Mouse (Mus musculus) midbrain, postnatal 0 days (tissue): ENCODE data around the gene Kpna7. TPM values are rescaled to one million over a fixed set of nuclear protein-coding genes. Genes with fewer than 3 reads are reported as not detected.
"Not testable (repeated sequence)": the region's sequence is repeated elsewhere in the genome, so short reads cannot be mapped to it uniquely, and the experiment has no call there.

ENCODE experiments used
- ATAC-seq: fragments of 200-750 bp; cut with Nextera tagmentation; 2 replicates; pipeline ENCODE4 v1.8.0; 2017; ENCODE audit warnings: moderate number of reproducible peaks, mild to moderate bottlenecking, moderate TSS enrichment, moderate library complexity; ENCODE audit not compliant: low FRiP score
- DNase-seq: peaks from one replicate; pipeline ENCODE4 v3.0.0-alpha.2; 2015; ENCODE audit warnings: low spot score
- H3K27ac ChIP-seq: fragments of 300-500 bp; sonication (generic); 2 replicates; pipeline ENCODE4 v1.5.1; 2014; ENCODE audit warnings: low read depth, mild to moderate bottlenecking, low read length, mixed read lengths
- H3K27me3 ChIP-seq: fragments of 300-500 bp; sonication (generic); 2 replicates; pipeline ENCODE4 v1.6.1; 2014; ENCODE audit warnings: low read length, control low read depth, mixed read lengths; ENCODE audit not compliant: insufficient read depth
- H3K36me3 ChIP-seq: fragments of 300-500 bp; sonication (generic); 2 replicates; pipeline ENCODE4 v1.6.1; 2014; ENCODE audit warnings: low read length, control low read depth, mixed read lengths; ENCODE audit not compliant: insufficient read depth
- H3K4me1 ChIP-seq: fragments of 300-500 bp; sonication (generic); 2 replicates; pipeline ENCODE4 v1.6.1; 2014; ENCODE audit warnings: mild to moderate bottlenecking, control low read depth, antibody characterized with exemption, low read length, mixed read lengths; ENCODE audit not compliant: insufficient read depth
- H3K4me2 ChIP-seq: fragments of 300-500 bp; sonication (generic); 2 replicates; pipeline ENCODE4 v1.6.1; 2014; ENCODE audit warnings: low read depth, mild to moderate bottlenecking, low read length, mixed read lengths; ENCODE audit not compliant: poor library complexity, severe bottlenecking
- H3K4me3 ChIP-seq: fragments of 300-500 bp; sonication (generic); 2 replicates; pipeline ENCODE4 v1.5.1; 2014; ENCODE audit warnings: low read depth, mild to moderate bottlenecking, low read length, moderate library complexity
- H3K9ac ChIP-seq: fragments of 300-500 bp; sonication (generic); replicated peaks from 2 replicates; pipeline ENCODE4 v1.6.1; 2014; ENCODE audit warnings: mild to moderate bottlenecking, low read length, moderate library complexity, mixed read lengths; ENCODE audit not compliant: poor library complexity, severe bottlenecking
- H3K9me3 ChIP-seq: fragments of 300-500 bp; sonication (generic); 2 replicates; pipeline ENCODE4 v1.6.1; 2016; ENCODE audit warnings: low read length, control low read depth
- CTCF ChIP-seq: IDR thresholded peaks from 2 replicates; pipeline ENCODE4 v1.5.1; 2016; ENCODE audit warnings: antibody characterized with exemption, mild to moderate bottlenecking
- WGBS: fragments of 180-500 bp; shearing (Covaris S2); extraction: QIAGEN DNeasy Blood & Tissue Kit; methylation state at CpG from one replicate; pipeline ENCODE4 v1.1.7; 2014; 5-methylcytosine and 5-hydroxymethylcytosine counted together
- polyA plus RNA-seq: library from polyadenylated mRNA; unstranded; fragments of >200 nt; fragmentation: Nextera tagmentation; extraction: Ambion mirVana; gene quantifications from 2 replicates; pipeline ENCODE4 v1.2.1, GENCODE M21; 2015
- total RNA-seq: library from RNA; depleted of rRNA; stranded (reverse); fragments of >200 nt; gene quantifications from 2 replicates; pipeline ENCODE4 v1.2.3, GENCODE M21; 2014

Kpna7 gene
- total and polyA plus RNA-seq, 2 experiments from 2014 or later: not detected

DNA sequence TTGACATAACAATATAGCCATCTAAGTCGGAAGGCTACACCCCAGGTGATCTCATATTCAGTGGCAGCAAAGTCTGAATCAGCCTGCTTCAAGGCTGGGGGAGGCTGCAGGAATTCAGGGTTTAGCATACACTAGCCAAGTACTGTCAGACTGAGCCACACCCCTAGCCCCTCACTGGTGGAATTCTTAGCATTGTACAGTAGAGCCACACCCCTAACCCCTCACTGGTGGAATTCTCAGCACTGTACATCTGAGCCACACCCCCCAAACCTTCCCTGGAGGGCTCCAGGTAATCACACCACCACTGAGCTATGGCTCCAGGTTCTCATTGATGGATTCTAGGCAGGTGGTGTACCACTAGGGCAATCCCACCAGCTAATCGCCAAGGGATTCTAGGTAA is 24.3 kb downstream of the Kpna7 start:
- no peak overlapping the region for H3K4me2 ChIP-seq
- H3K36me3 ChIP-seq: no peaks in the 10 kb centered on the region
- no peak overlapping the region for H3K4me3 ChIP-seq
- no peaks in the 10 kb centered on the region for H3K27me3 ChIP-seq
- no peaks in the 10 kb centered on the region for H3K4me1 ChIP-seq
- no peak for TF ChIP-seq CTCF
- H3K9me3 ChIP-seq: no peaks in the 10 kb centered on the region
- no peak overlapping the region for H3K27ac ChIP-seq
- H3K9ac ChIP-seq: no peak overlapping the region
- 62% methylated on average over 2 of the region's 2 CpGs for WGBS
- DNase-seq (no peak), ATAC-seq (no peak)

DNA sequence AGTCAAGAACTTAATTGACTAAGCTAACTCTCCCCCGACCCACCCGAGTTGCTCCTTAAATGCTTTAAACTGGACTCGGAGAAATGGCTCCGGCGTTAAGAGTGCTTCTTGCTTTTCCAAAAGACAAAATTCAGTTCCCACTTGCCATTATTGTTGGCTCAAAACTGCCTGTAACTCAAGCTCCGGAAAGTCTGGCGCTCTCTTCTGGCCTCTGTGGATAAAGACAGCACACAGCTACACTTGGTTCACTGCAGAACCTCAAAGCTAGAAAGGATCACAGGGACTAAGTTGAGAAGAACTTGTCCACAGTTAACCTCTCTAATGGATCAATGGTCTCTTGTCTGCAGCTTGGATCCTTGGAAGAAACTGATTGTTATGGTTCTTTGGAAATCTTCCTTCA is 25.1 kb downstream of the Kpna7 start:
- H3K4me1 ChIP-seq: no peaks in the 10 kb centered on the region
- no peaks in the 10 kb centered on the region for H3K9me3 ChIP-seq
- no peak overlapping the region for H3K9ac ChIP-seq
- no peak overlapping the region for H3K27ac ChIP-seq
- ATAC-seq (no peak), DNase-seq (no peak)
- no peaks in the 10 kb centered on the region for H3K36me3 ChIP-seq
- H3K4me2 ChIP-seq: no peak overlapping the region
- no peaks in the 10 kb centered on the region for H3K27me3 ChIP-seq
- TF ChIP-seq CTCF: no peak
- 87% methylated on average over 7 of the region's 7 CpGs for WGBS
- H3K4me3 ChIP-seq: no peak overlapping the region

DNA sequence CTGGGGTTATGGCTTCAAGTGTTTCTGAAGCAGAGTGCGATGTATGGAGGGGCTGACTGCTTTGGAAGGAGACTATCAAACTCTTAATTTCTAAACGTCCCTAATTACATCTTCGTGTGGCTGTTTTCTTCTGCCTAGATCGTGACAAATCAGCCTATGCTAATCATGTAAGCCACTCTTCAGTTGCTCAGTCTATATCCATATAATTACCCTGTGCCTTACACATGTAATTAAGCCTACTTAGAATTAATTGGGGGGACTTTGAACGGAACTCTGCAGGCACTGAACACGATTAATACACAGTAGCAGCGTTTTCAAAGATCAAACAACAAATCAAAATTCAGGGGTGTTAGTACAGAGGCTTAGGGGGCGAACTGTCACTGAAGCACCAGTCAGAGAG is 25.9 kb downstream of the Kpna7 start:
- Histone ChIP-seq H3K4me2 (no peak overlapping the region), H3K9me3 (no peaks in the 10 kb centered on the region), H3K4me3 (no peak overlapping the region), H3K4me1 (no peaks in the 10 kb centered on the region), H3K36me3 (no peaks in the 10 kb centered on the region), H3K27ac (no peak overlapping the region), H3K27me3 (no peaks in the 10 kb centered on the region), H3K9ac (no peak overlapping the region)
- ATAC-seq (no peak), DNase-seq (no peak)
- TF ChIP-seq CTCF: no peak
- 67% methylated on average over 8 of the region's 8 CpGs for WGBS

DNA sequence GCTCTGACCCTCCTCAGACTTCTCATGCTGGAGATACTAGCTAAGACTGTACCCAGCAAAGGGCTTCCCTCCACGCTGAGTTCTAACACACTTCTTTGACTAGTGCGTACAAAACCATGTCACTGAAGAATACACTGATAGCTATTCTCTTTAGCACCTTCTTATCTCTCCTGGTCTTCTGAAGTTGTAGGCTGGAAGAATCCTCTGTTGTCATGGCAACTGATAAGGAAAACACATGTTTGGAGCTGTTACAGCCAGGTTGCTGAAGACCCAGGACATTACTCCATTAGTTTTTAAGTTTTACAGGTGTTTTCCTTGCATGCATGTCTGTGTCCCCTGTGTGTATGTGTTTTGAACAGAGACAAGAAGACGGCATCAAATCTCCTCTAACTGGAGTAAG is 29.6 kb downstream of the Kpna7 start:
- not testable (repeated sequence) for H3K9ac ChIP-seq, H3K27ac ChIP-seq, H3K36me3 ChIP-seq, ATAC-seq, H3K4me1 ChIP-seq, DNase-seq, H3K9me3 ChIP-seq, H3K27me3 ChIP-seq, H3K4me3 ChIP-seq, H3K4me2 ChIP-seq
- WGBS: 77% methylated on average over 3 of the region's 3 CpGs

GRCm38 (mm10) chr5:145042690-145043089 is 41.1 kb downstream of the Kpna7 start, which contains the start of gene 1700018F24Rik:
TSS of gene 1700018F24Rik (plus strand) at chr5:145042990.
- not testable (repeated sequence) for ATAC-seq, H3K36me3 ChIP-seq, DNase-seq, H3K9ac ChIP-seq, H3K27ac ChIP-seq, H3K4me2 ChIP-seq, H3K4me3 ChIP-seq, H3K27me3 ChIP-seq, H3K9me3 ChIP-seq, H3K4me1 ChIP-seq
- WGBS: 82% methylated on average over 3 of the region's 3 CpGs

GRCm38 (mm10) chr5:145041628-145042027 is 42.2 kb downstream of the Kpna7 start:
- H3K27me3 ChIP-seq: no peaks in the 10 kb centered on the region
- no peak for DNase-seq
- no peaks in the 10 kb centered on the region for H3K4me1 ChIP-seq
- TF ChIP-seq CTCF: peak; percentile 49
- H3K9ac ChIP-seq: no peak overlapping the region
- H3K9me3 ChIP-seq: no peaks in the 10 kb centered on the region
- no peak overlapping the region for H3K4me2 ChIP-seq
- H3K4me3 ChIP-seq: no peak overlapping the region
- no peak overlapping the region for H3K27ac ChIP-seq
- no peak for ATAC-seq
- H3K36me3 ChIP-seq: no peaks in the 10 kb centered on the region
- 49% methylated on average over 4 of the region's 4 CpGs for WGBS

DNA sequence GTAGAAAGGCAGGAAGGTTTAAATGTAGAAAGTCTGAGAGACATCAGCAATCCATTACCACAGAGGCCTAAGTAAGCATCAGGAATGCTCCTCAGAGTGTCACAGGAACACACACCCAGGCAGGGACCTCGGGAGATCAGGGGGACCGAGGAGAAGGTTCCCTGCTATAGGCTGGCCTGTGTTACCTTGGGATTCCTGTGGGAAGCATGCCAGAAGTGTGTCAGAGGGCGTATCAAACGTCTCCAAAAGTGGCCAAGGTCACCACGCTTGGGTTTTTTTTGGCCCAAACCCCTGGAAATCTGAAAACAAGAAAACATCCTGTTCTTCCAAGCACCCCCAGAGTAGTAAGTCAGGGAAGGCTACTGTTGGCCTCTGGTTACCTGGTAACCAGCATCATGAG is 51.4 kb downstream of the Kpna7 start, which contains the start of gene Gm4871:
Gm4871 (minus strand) TSS at position 364 of the 400 bp plus-strand sequence.
- WGBS: 70% methylated on average over 5 of the region's 5 CpGs
- not testable (repeated sequence) for H3K4me2 ChIP-seq, H3K27me3 ChIP-seq, H3K4me1 ChIP-seq, H3K36me3 ChIP-seq, H3K9ac ChIP-seq, H3K4me3 ChIP-seq, H3K27ac ChIP-seq, ATAC-seq, DNase-seq, H3K9me3 ChIP-seq

GRCm38 (mm10) chr5:145030476-145030875 is 53.4 kb downstream of the Kpna7 start:
- H3K27me3 ChIP-seq, H3K9me3 ChIP-seq, H3K9ac ChIP-seq, ATAC-seq, DNase-seq, H3K4me2 ChIP-seq, H3K36me3 ChIP-seq, H3K4me3 ChIP-seq, H3K27ac ChIP-seq, H3K4me1 ChIP-seq: not testable (repeated sequence)
- WGBS: 88% methylated on average over 1 of the region's 1 CpGs

GRCm38 (mm10) chr5:145020712-145021111 is 63.1 kb downstream of the Kpna7 start:
- not testable (repeated sequence) for H3K36me3 ChIP-seq, H3K4me2 ChIP-seq, H3K27ac ChIP-seq, H3K9ac ChIP-seq, H3K9me3 ChIP-seq, H3K4me3 ChIP-seq, H3K4me1 ChIP-seq, ATAC-seq, H3K27me3 ChIP-seq
- DNase-seq: peak; percentile 3
- 58% methylated on average over 1 of the region's 1 CpGs for WGBS
